Mouse (Mus musculus): ENCODE measurements around the gene Git2. TPM values are rescaled to one million over a fixed set of nuclear protein-coding genes. Genes with fewer than 3 reads are reported as not detected.

Git2 gene
- total and polyA plus RNA-seq, 3 experiments = 24.0 to 71.7 (median 64.9) TPM

GRCm38 (mm10) chr5:114784622-114785165 lies 9.4 kb upstream of the Git2 start:
- Histone ChIP-seq H3K27me3 (ENCODE audit: control insufficient read depth in 1 of 2, insufficient read depth in 2 of 2, low read length in 2 of 2) (no peaks in the 10 kb centered on the region), H3K9me3 (replicated peaks; ENCODE audit: insufficient read depth, low read length) (no peaks in the 10 kb centered on the region), H3K4me1 (ENCODE audit: control insufficient read depth in 1 of 2, insufficient read depth in 2 of 2, low read length in 2 of 2) (peaks cover 36 to 50% of the 10 kb centered on the region in 2 experiments), H3K9ac (ENCODE audit: control insufficient read depth, low read depth, low read length, poor library complexity, severe bottlenecking) (peak overlapping the region; percentile 78), H3K79me2 (ENCODE audit: control insufficient read depth, insufficient read depth, low read length, poor library complexity) (peaks cover 46% of the 10 kb centered on the region), H3K36me3 (ENCODE audit: control insufficient read depth in 1 of 2, insufficient read depth in 2 of 2, low read length in 2 of 2) (peaks cover 4 to 46% of the 10 kb centered on the region in 2 experiments), H3K4me3 (ENCODE audit: control insufficient read depth in 1 of 2, insufficient read depth in 1 of 2, low read depth in 2 of 2, low read length in 2 of 2) (peak overlapping the region; percentile 33 to 37; a peak in 3 of 4 replicates), H3K27ac (ENCODE audit: control insufficient read depth, low read depth, low read length) (peak overlapping the region; percentile 99)
- TF ChIP-seq HCFC1 (IDR thresholded peaks at IDR 0.05; ENCODE audit: low read depth, low read length) = peak; percentile 43
- TF ChIP-seq SMC3 (IDR thresholded peaks at IDR 0.05; ENCODE audit: low read depth, low read length) = no peak
- TF ChIP-seq E2F4 (IDR thresholded peaks at IDR 0.05; ENCODE audit: borderline replicate concordance, low read depth, low read length) = no peak
- peak; percentile 95 for TF ChIP-seq MYB (IDR thresholded peaks at IDR 0.05; ENCODE audit: low read depth, low read length)
- peak; percentile 72; the same call in 1 of the 2 replicates for TF ChIP-seq ZMIZ1 (IDR thresholded peaks at IDR 0.05; ENCODE audit: low read depth, low read length)
- peak; percentile 76 for TF ChIP-seq TAL1 (IDR thresholded peaks at IDR 0.05; ENCODE audit: low read length)
- 0 out of 2 replicates have a peak, but pooled peaks have one; percentile 26 for TF ChIP-seq USF1 (IDR thresholded peaks at IDR 0.05; ENCODE audit: low read depth, low read length)
- TF ChIP-seq NELFE (IDR thresholded peaks at IDR 0.05; ENCODE audit: low read depth, low read length) = peak; percentile 25; the same call in 1 of the 2 replicates
- 0 out of 2 replicates have a peak, but pooled peaks have one; percentile 62 for TF ChIP-seq CHD1 (IDR thresholded peaks at IDR 0.05; ENCODE audit: low read depth, low read length)
- TF ChIP-seq GABPA (IDR thresholded peaks at IDR 0.05; ENCODE audit: low read depth, low read length) = no peak
- peak; percentile 66 for TF ChIP-seq ZNF384 (IDR thresholded peaks at IDR 0.05; ENCODE audit: low read depth, low read length)
- peak; percentile 83 for TF ChIP-seq ETS1 (IDR thresholded peaks at IDR 0.05; ENCODE audit: low read depth, low read length)
- peak; percentile 78; the same call in 1 of the 2 replicates for TF ChIP-seq MYC (IDR thresholded peaks at IDR 0.05; ENCODE audit: low read depth, low read length)
- peak; percentile 92 for TF ChIP-seq GATA1 (IDR thresholded peaks at IDR 0.05; ENCODE audit: low read depth, low read length)
- no peak for TF ChIP-seq ZC3H11A (IDR thresholded peaks at IDR 0.05; ENCODE audit: low read depth, low read length)
- TF ChIP-seq ELF1 (IDR thresholded peaks at IDR 0.05; ENCODE audit: low read depth, low read length) = no peak
- peak; percentile 68; the same call in 1 of the 2 replicates for TF ChIP-seq BHLHE40 (IDR thresholded peaks at IDR 0.05; ENCODE audit: borderline replicate concordance, low read depth, low read length)
- peak; percentile 92 for TF ChIP-seq TCF12 (IDR thresholded peaks at IDR 0.05; ENCODE audit: low read depth, low read length)
- TF ChIP-seq MAZ (IDR thresholded peaks at IDR 0.05; ENCODE audit: low read depth, low read length) = peak; percentile 88
- TF ChIP-seq SIN3A (IDR thresholded peaks at IDR 0.05; ENCODE audit: low read length) = peak; percentile 66; the same call in 1 of the 2 replicates
- peak; percentile 91 to 93 for TF ChIP-seq EP300 (IDR thresholded peaks at IDR 0.05; ENCODE audit: low read depth in 1 of 2, low read length in 2 of 2)
- no peak for TF ChIP-seq USF2 (IDR thresholded peaks at IDR 0.05; ENCODE audit: borderline replicate concordance in 1 of 2, insufficient read depth in 1 of 2, low read depth in 1 of 2, low read length in 2 of 2)
- peak; percentile 36 for TF ChIP-seq MXI1 (IDR thresholded peaks at IDR 0.05; ENCODE audit: low read depth, low read length)
- TF ChIP-seq RCOR1 (IDR thresholded peaks at IDR 0.05; ENCODE audit: low read depth, low read length) = peak; percentile 86
- TF ChIP-seq POLR2A (IDR thresholded peaks at IDR 0.05; ENCODE audit: control insufficient read depth in 1 of 2, insufficient read depth in 1 of 2, low read depth in 1 of 2, low read length in 2 of 2, poor library complexity in 1 of 2) = peak; percentile 29 to 30; a peak in 1 of 4 replicates
- DNase-seq (ENCODE audit: low read depth, low spot score) = peak; percentile 84
